Mouse (Mus musculus): ENCODE measurements around the gene Vmn2r60. TPM values are rescaled to one million over a fixed set of nuclear protein-coding genes. Genes with fewer than 3 reads are reported as not detected.
"Not testable (repeated sequence)": the region's sequence is repeated elsewhere in the genome, so short reads cannot be mapped to it uniquely, and the experiment has no call there.

Gene Vmn2r60
- total RNA-seq (2022) = not detected

DNA sequence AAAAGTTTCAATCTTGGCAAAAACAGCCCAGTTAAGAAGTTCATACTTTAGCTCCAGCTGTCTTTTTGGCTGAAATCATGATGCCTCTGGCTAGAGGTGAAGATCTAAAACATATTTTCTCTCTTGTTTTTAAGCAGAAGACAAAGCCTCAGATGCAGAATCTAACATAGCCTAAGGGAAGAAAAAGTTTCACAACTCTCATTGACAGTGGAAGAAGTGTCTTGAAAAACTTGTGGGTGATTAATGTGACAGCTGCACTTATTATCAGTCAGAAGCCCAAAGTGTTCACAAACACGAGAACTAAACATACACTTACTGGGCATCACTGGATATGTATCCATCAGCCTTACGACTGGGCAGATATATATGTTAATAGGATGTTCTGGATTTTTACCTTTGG lies at the start of gene Vmn2r60:
TSS of gene Vmn2r60 (plus strand) at position 301 of the 400 bp plus-strand sequence.
- no peak for DNase-seq (ENCODE audit: low spot score in 2 of 2)

DNA sequence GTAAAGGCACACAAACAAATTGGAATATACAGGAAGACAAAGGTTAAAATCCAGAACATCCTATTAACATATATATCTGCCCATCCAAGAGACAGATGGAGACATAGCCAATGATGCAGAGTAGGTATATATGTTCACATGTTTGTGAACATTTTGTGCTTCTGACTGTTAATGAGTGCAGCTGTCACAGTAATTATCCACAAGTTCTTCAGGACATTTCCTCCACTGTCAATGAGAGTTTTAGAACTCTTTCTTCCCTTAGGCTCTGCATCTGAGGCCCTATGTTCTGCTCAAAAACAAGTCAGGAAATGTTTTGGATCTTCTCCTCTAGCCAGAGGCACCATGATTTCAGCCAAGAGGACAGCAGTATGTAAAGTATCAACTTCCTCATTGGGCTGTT lies 48.6 kb upstream of the Vmn2r60 start, which contains the start of gene Vmn2r59:
TSS of gene Vmn2r59 (minus strand) at position 101 of the 400 bp plus-strand sequence.
- DNase-seq (ENCODE audit: low spot score in 2 of 2) = no peak

DNA sequence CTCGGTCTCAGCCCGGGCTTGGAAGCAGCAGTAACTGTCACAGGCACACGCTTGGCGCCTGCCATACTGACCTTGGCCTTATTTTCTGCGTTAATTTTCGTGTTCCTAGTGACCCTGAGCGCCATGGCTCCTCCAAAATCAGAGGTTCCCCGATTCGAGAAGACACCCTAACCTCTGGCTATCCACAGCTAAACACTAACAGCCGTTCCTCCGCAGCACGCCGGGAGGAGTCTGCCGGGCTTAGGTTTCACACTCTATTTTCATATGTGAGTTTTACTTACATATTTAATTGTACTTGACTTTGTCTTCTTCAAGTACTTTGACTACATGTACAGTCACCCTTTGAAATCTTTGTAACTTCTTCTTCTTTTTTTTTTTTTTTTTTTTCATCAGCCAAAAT lies 509 bp upstream of the Vmn2r60 start:
- not testable (repeated sequence) for DNase-seq (ENCODE audit: low spot score in 2 of 2)

Other genes with a start within 250 kb of the Vmn2r60 start
- not detected for gene Vmn2r58, start 235.1 kb upstream of the Vmn2r60 start, total RNA-seq (2022)
- not detected for gene Vmn2r59, start 48.7 kb upstream of the Vmn2r60 start, total RNA-seq (2022)
- gene Vmn2r61, start 152.3 kb downstream of the Vmn2r60 start, total RNA-seq (2022) = not detected

All from gastrocnemius, adult 8-10 months (tissue).